Mouse (Mus musculus): ENCODE measurements around the gene Dennd4c.

GRCm38 (mm10) chr4:86749361-86749841 lies 1.0 kb downstream of the Dennd4c start:
- no peak for TF ChIP-seq GATA1 (IDR thresholded peaks at IDR 0.05; ENCODE audit: borderline replicate concordance, low read length)
- TF ChIP-seq FLI1 (IDR thresholded peaks at IDR 0.05; ENCODE audit: low read length): no peak

Measured in megakaryocyte, embryonic 14.5 days (primary cell).